Mouse (Mus musculus): ENCODE results near the gene Odaph.
"Not testable (repeated sequence)": the region's sequence is repeated elsewhere in the genome, so short reads cannot be mapped to it uniquely, and the experiment has no call there.

The Odaph gene

GRCm38 (mm10) chr5:91987236-91987635, at the start of gene Odaph:
TSS of gene Odaph (plus strand) at chr5:91987475.
- no peak for DNase-seq (ENCODE audit: extremely low spot score)

- DNase-seq (ENCODE audit: extremely low spot score), result not testable (repeated sequence)
These were observed 41.7 kb upstream of the Odaph start for GRCm38 (mm10) chr5:91945609-91946008.

- no peak for DNase-seq (ENCODE audit: extremely low spot score)
These were observed 40.3 kb upstream of the Odaph start for GRCm38 (mm10) chr5:91947008-91947407.

- DNase-seq (ENCODE audit: extremely low spot score), result no peak
These were observed 37.8 kb upstream of the Odaph start for GRCm38 (mm10) chr5:91949441-91949840.

- no peak for DNase-seq (ENCODE audit: extremely low spot score)
These were observed 35.9 kb upstream of the Odaph start for GRCm38 (mm10) chr5:91951404-91951803.

GRCm38 (mm10) chr5:91956991-91957760, 30.1 kb upstream of the Odaph start:
- DNase-seq (ENCODE audit: extremely low spot score), result no peak

GRCm38 (mm10) chr5:91959096-91959495, 28.2 kb upstream of the Odaph start:
- no peak for DNase-seq (ENCODE audit: extremely low spot score)

- no peak for DNase-seq (ENCODE audit: extremely low spot score)
These were observed 27.3 kb upstream of the Odaph start for GRCm38 (mm10) chr5:91959986-91960385.

GRCm38 (mm10) chr5:91960606-91961254, 26.5 kb upstream of the Odaph start:
- no peak for DNase-seq (ENCODE audit: extremely low spot score)

- no peak for DNase-seq (ENCODE audit: extremely low spot score)
These were observed 25.9 kb upstream of the Odaph start for GRCm38 (mm10) chr5:91961370-91961769.

GRCm38 (mm10) chr5:91962259-91962638, 25.0 kb upstream of the Odaph start:
- no peak for DNase-seq (ENCODE audit: extremely low spot score)

- DNase-seq (ENCODE audit: extremely low spot score), result peak; percentile 96
These were observed 24.4 kb upstream of the Odaph start, which contains the start of gene Rchy1 for GRCm38 (mm10) chr5:91962639-91963440. TSS of gene Rchy1 (minus strand) at chr5:91963068.

- DNase-seq (ENCODE audit: extremely low spot score), result no peak
These were observed 15.2 kb upstream of the Odaph start for GRCm38 (mm10) chr5:91972046-91972445.

GRCm38 (mm10) chr5:91974002-91974401, 13.3 kb upstream of the Odaph start:
- DNase-seq (ENCODE audit: extremely low spot score), result no peak

- DNase-seq (ENCODE audit: extremely low spot score), result no peak
These were observed 11.5 kb upstream of the Odaph start for GRCm38 (mm10) chr5:91975758-91976157.

GRCm38 (mm10) chr5:91976566-91977396, 10.5 kb upstream of the Odaph start:
- no peak for DNase-seq (ENCODE audit: extremely low spot score)

GRCm38 (mm10) chr5:91977397-91977770, 9.9 kb upstream of the Odaph start:
- DNase-seq (ENCODE audit: extremely low spot score), result no peak

GRCm38 (mm10) chr5:91981176-91981840, 6.0 kb upstream of the Odaph start:
- DNase-seq (ENCODE audit: extremely low spot score), result no peak

GRCm38 (mm10) chr5:91983490-91983889, 3.8 kb upstream of the Odaph start:
- no peak for DNase-seq (ENCODE audit: extremely low spot score)

GRCm38 (mm10) chr5:91985721-91986120, 1.6 kb upstream of the Odaph start:
- no peak for DNase-seq (ENCODE audit: extremely low spot score)

GRCm38 (mm10) chr5:91987799-91988198, 524 bp downstream of the Odaph start:
- DNase-seq (ENCODE audit: extremely low spot score), result no peak
